Mouse (Mus musculus): ENCODE measurements at regions not wholly inside any gene's neighbourhood (a gene's known extent, or its start where the extent isn't known, plus 50 kb on each side); places are given as distances from the start of the nearest gene placed in this dataset.

DNA sequence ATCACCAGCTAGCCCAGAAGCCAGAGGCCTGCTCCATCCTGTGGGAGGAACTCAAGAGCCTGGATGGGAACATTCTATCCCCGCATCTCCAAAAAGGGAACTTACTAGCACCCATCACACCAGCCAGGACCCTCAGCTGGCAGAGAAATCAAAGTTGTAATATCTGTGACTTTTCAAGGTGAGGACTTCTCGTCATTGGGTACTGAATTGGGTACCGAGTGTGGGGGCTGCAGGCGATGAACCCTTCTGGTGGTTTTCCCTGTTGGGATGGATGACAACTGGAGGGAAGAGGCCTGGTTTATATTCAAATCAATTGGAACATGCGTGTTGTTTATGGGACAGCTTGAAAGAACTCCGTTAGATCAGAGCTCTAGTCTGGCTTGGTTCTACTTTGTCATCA, 187.1 kb upstream of the Gjb5 start:
- in situ Hi-C loops (cut with MboI; ENCODE audit: low pct_ligation_motif_present, low pct_unique_long_range_greater_than_20kb, low sequenced_read_pairs) (no loop called here), dilution Hi-C loops (cut with MboI; ENCODE audit: extremely low pct_ligation_motif_present, extremely low pct_unique_long_range_greater_than_20kb, low sequenced_read_pairs) (no loop called here)
- no peak for TF ChIP-seq JUND (conservative IDR thresholded peaks at IDR 0.05; ENCODE audit: low read depth, low read length)
- no peak for TF ChIP-seq NRF1 (IDR thresholded peaks at IDR 0.05; ENCODE audit: low read depth, low read length)
- TF ChIP-seq SMC3 (IDR thresholded peaks at IDR 0.05; ENCODE audit: low read depth, low read length) = no peak
- TF ChIP-seq JUN (IDR thresholded peaks at IDR 0.05; ENCODE audit: insufficient read depth, low read depth, low read length) = no peak
- TF ChIP-seq TBP (conservative IDR thresholded peaks at IDR 0.05; ENCODE audit: low read depth, low read length) = no peak
- no peak for TF ChIP-seq TCF12 (IDR thresholded peaks at IDR 0.05; ENCODE audit: low read depth, low read length)
- no peak for TF ChIP-seq POLR2A (IDR thresholded peaks at IDR 0.05; ENCODE audit: low read depth, low read length)
- TF ChIP-seq RCOR1 (conservative IDR thresholded peaks at IDR 0.05; ENCODE audit: low read depth, low read length) = no peak
- no peak for TF ChIP-seq HCFC1 (IDR thresholded peaks at IDR 0.05; ENCODE audit: low read depth, low read length)
- TF ChIP-seq MAZ (IDR thresholded peaks at IDR 0.05; ENCODE audit: low read depth, low read length) = no peak
- no peak for TF ChIP-seq ZMIZ1 (IDR thresholded peaks at IDR 0.05; ENCODE audit: low read depth, low read length)
- TF ChIP-seq CHD2 (IDR thresholded peaks at IDR 0.05; ENCODE audit: low read length) = no peak
- no peak for TF ChIP-seq MYC (IDR thresholded peaks at IDR 0.05; ENCODE audit: low read depth, low read length)
- TF ChIP-seq NELFE (IDR thresholded peaks at IDR 0.05; ENCODE audit: low read depth, low read length) = no peak
- no peaks in the 10 kb centered on the region for H3K36me3 ChIP-seq (replicated peaks in 1 of 2; ENCODE audit: control insufficient read depth in 1 of 2, insufficient read depth in 1 of 2, low read length in 1 of 2)
- H3K9ac ChIP-seq (ENCODE audit: insufficient read depth, low read depth) = no peak overlapping the region
- no peaks in the 10 kb centered on the region for H3K27me3 ChIP-seq (replicated peaks)
- H3K4me1 ChIP-seq (ENCODE audit: control insufficient read depth in 1 of 2, insufficient read depth in 2 of 2) = no peaks in the 10 kb centered on the region
- no peaks in the 10 kb centered on the region for H3K79me2 ChIP-seq (replicated peaks; ENCODE audit: control insufficient read depth, extremely low read depth, insufficient read depth, poor library complexity, severe bottlenecking)
- peaks cover 83% of the 10 kb centered on the region for H3K9me3 ChIP-seq (replicated peaks; ENCODE audit: low read length)
- no peak overlapping the region for H3K4me2 ChIP-seq (ENCODE audit: insufficient read depth, low read depth, poor library complexity, severe bottlenecking)
- H3K4me3 ChIP-seq (replicated peaks in 1 of 3; ENCODE audit: low read depth in 2 of 3, low read length in 2 of 3, poor library complexity in 1 of 3) = no peak overlapping the region
- DNase-seq (ENCODE audit: extremely low read depth) = no peak
- no peak overlapping the region for H3K27ac ChIP-seq (ENCODE audit: insufficient read depth, low read depth)

GRCm38 (mm10) chr4:127543276-127543675, 185.3 kb upstream of the Gjb5 start:
- Histone ChIP-seq H3K4me3 (replicated peaks in 1 of 3; ENCODE audit: low read depth in 2 of 3, low read length in 2 of 3, poor library complexity in 1 of 3) (no peak overlapping the region), H3K4me1 (ENCODE audit: control insufficient read depth in 1 of 2, insufficient read depth in 2 of 2) (no peaks in the 10 kb centered on the region), H3K9ac (ENCODE audit: insufficient read depth, low read depth) (no peak overlapping the region), H3K36me3 (replicated peaks in 1 of 2; ENCODE audit: control insufficient read depth in 1 of 2, insufficient read depth in 1 of 2, low read length in 1 of 2) (no peaks in the 10 kb centered on the region), H3K9me3 (replicated peaks; ENCODE audit: low read length) (peaks cover 82% of the 10 kb centered on the region), H3K27me3 (replicated peaks) (no peaks in the 10 kb centered on the region), H3K27ac (ENCODE audit: insufficient read depth, low read depth) (no peak overlapping the region), H3K4me2 (ENCODE audit: insufficient read depth, low read depth, poor library complexity, severe bottlenecking) (no peak overlapping the region), H3K79me2 (replicated peaks; ENCODE audit: control insufficient read depth, extremely low read depth, insufficient read depth, poor library complexity, severe bottlenecking) (no peaks in the 10 kb centered on the region)
- in situ Hi-C loops (cut with MboI; ENCODE audit: low pct_ligation_motif_present, low pct_unique_long_range_greater_than_20kb, low sequenced_read_pairs) = no loop called here
- no peak for DNase-seq (ENCODE audit: extremely low read depth)
- dilution Hi-C loops (cut with MboI; ENCODE audit: extremely low pct_ligation_motif_present, extremely low pct_unique_long_range_greater_than_20kb, low sequenced_read_pairs) = no loop called here
- TF ChIP-seq MAZ (IDR thresholded peaks at IDR 0.05; ENCODE audit: low read depth, low read length) (no peak), SIN3A (IDR thresholded peaks at IDR 0.05; ENCODE audit: low read length) (no peak), RAD21 (IDR thresholded peaks at IDR 0.05; ENCODE audit: low read depth, low read length) (no peak), CHD1 (IDR thresholded peaks at IDR 0.05; ENCODE audit: low read depth, low read length) (no peak), ETS1 (conservative IDR thresholded peaks at IDR 0.05; ENCODE audit: low read depth, low read length) (no peak), TBP (conservative IDR thresholded peaks at IDR 0.05; ENCODE audit: low read depth, low read length) (no peak), NRF1 (IDR thresholded peaks at IDR 0.05; ENCODE audit: low read depth, low read length) (no peak), MYC (IDR thresholded peaks at IDR 0.05; ENCODE audit: low read depth, low read length) (no peak), MAX (IDR thresholded peaks at IDR 0.05; ENCODE audit: low read length) (no peak), POLR2AphosphoS2 (IDR thresholded peaks at IDR 0.05; ENCODE audit: low read depth, low read length) (no peak), CHD2 (IDR thresholded peaks at IDR 0.05; ENCODE audit: low read length) (no peak), USF1 (IDR thresholded peaks at IDR 0.05; ENCODE audit: low read depth, low read length) (no peak), ZMIZ1 (IDR thresholded peaks at IDR 0.05; ENCODE audit: low read depth, low read length) (no peak)

All from CH12.LX (cell line).